Mouse (Mus musculus) midbrain, embryonic 16.5 days (tissue): ENCODE results near the gene Stx6. TPM values are rescaled to one million over a fixed set of nuclear protein-coding genes. Genes with fewer than 3 reads are reported as not detected.

Source experiments
- ATAC-seq: fragments of 200-750 bp; cut with Nextera tagmentation; 2 replicates; pipeline ENCODE4 v1.8.0; 2017; ENCODE audit warnings: moderate TSS enrichment
- H3K27ac ChIP-seq: fragments of 300-500 bp; sonication (generic); 2 replicates; pipeline ENCODE4 v1.5.1; 2014; ENCODE audit warnings: mild to moderate bottlenecking, low read length, mixed read lengths
- H3K27me3 ChIP-seq: fragments of 300-500 bp; sonication (generic); 2 replicates; pipeline ENCODE4 v1.6.1; 2014; ENCODE audit warnings: low read depth, low read length, mixed read lengths; ENCODE audit not compliant: control insufficient read depth, insufficient read depth
- H3K36me3 ChIP-seq: fragments of 300-500 bp; sonication (generic); 2 replicates; pipeline ENCODE4 v1.6.1; 2014; ENCODE audit warnings: mild to moderate bottlenecking, low read length, moderate library complexity, mixed read lengths; ENCODE audit not compliant: control insufficient read depth, insufficient read depth
- H3K4me1 ChIP-seq: fragments of 300-500 bp; sonication (generic); 2 replicates; pipeline ENCODE4 v1.6.1; 2014; ENCODE audit warnings: mild to moderate bottlenecking, low read length, mixed read lengths; ENCODE audit not compliant: control insufficient read depth, insufficient read depth
- H3K4me2 ChIP-seq: fragments of 300-500 bp; sonication (generic); 2 replicates; pipeline ENCODE4 v1.6.1; 2014; ENCODE audit warnings: mild to moderate bottlenecking, low read length, mixed read lengths
- H3K4me3 ChIP-seq: fragments of 300-500 bp; sonication (generic); 2 replicates; pipeline ENCODE4 v1.5.1; 2014; ENCODE audit warnings: low read depth, mild to moderate bottlenecking, low read length, moderate library complexity, mixed read lengths
- H3K9ac ChIP-seq: fragments of 300-500 bp; sonication (generic); 2 replicates; pipeline ENCODE4 v1.6.1; 2014; ENCODE audit warnings: low read depth, low read length, mixed read lengths
- H3K9me3 ChIP-seq: fragments of 300-500 bp; sonication (generic); replicated peaks from 2 replicates; pipeline ENCODE4 v1.6.1; 2014; ENCODE audit warnings: mild to moderate bottlenecking, low read length, mixed read lengths; ENCODE audit not compliant: control insufficient read depth, poor library complexity, severe bottlenecking
- WGBS: fragments of 180-500 bp; shearing (Covaris S2); extraction: QIAGEN DNeasy Blood & Tissue Kit; methylation state at CpG from one replicate; pipeline ENCODE4 v1.1.7; 2014; 5-methylcytosine and 5-hydroxymethylcytosine counted together
- polyA plus RNA-seq: library from polyadenylated mRNA; unstranded; fragments of >200 nt; fragmentation: Nextera tagmentation; extraction: Ambion mirVana; gene quantifications from 2 replicates; pipeline ENCODE4 v1.2.1, GENCODE M21; 2015

The Stx6 gene
- polyA plus RNA-seq, 1 experiment from 2014 or later: 94.0 TPM

- Histone ChIP-seq H3K9me3 (no peaks in the 10 kb centered on the region), H3K27me3 (no peaks in the 10 kb centered on the region), H3K4me1 (no peaks in the 10 kb centered on the region), H3K36me3 (peaks cover 21% of the 10 kb centered on the region), H3K4me3 (no peak overlapping the region), H3K4me2 (no peak overlapping the region), H3K27ac (no peak overlapping the region), H3K9ac (no peak overlapping the region)
- 89% methylated on average over 2 of the region's 2 CpGs for WGBS
- no peak for ATAC-seq
These were observed 19.8 kb downstream of the Stx6 start for GRCm38 (mm10) chr1:155178192-155178924.

- H3K27me3 ChIP-seq: no peaks in the 10 kb centered on the region
- H3K27ac ChIP-seq: no peak overlapping the region
- H3K4me2 ChIP-seq: no peak overlapping the region
- peaks cover 21% of the 10 kb centered on the region for H3K36me3 ChIP-seq
- H3K9ac ChIP-seq: no peak overlapping the region
- no peak for ATAC-seq
- 89% methylated on average over 3 of the region's 3 CpGs for WGBS
- no peaks in the 10 kb centered on the region for H3K4me1 ChIP-seq
- no peaks in the 10 kb centered on the region for H3K9me3 ChIP-seq
- H3K4me3 ChIP-seq: no peak overlapping the region
These were observed 25.7 kb downstream of the Stx6 start for GRCm38 (mm10) chr1:155184191-155184590.

- peaks cover 29% of the 10 kb centered on the region for H3K36me3 ChIP-seq
- H3K4me2 ChIP-seq: no peak overlapping the region
- no peaks in the 10 kb centered on the region for H3K9me3 ChIP-seq
- WGBS: 93% methylated on average over 4 of the region's 4 CpGs
- H3K27me3 ChIP-seq: no peaks in the 10 kb centered on the region
- ATAC-seq: no peak
- no peak overlapping the region for H3K4me3 ChIP-seq
- H3K27ac ChIP-seq: no peak overlapping the region
- no peaks in the 10 kb centered on the region for H3K4me1 ChIP-seq
- no peak overlapping the region for H3K9ac ChIP-seq
These were observed 30.1 kb downstream of the Stx6 start for GRCm38 (mm10) chr1:155188656-155189055.

DNA sequence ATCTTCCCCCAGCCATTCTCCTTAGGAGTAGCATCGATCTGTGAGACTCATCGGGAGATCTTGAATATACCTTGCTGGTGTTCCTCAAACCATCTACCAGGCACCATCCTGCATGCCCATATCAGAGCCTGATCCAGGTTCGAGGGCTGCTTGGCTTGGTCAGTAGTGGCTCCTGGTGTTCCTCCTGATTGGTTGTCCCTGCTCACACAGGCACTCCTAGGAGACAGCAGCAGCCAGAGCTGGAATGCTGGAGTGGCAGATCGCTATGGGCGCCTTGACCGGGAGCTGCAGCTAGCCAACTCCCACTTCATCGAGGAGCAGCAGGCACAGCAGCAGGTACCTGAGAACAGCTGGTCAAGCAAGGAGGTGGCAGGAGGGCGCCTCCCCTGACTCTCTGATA lies 32.7 kb downstream of the Stx6 start:
- Histone ChIP-seq H3K27ac (0 out of 2 replicates have a peak overlapping the region, but pooled peaks have one; percentile 22), H3K9me3 (no peaks in the 10 kb centered on the region), H3K4me3 (no peak overlapping the region), H3K9ac (no peak overlapping the region), H3K4me2 (no peak overlapping the region), H3K27me3 (no peaks in the 10 kb centered on the region), H3K4me1 (0 out of 2 replicates have a peak, but pooled peaks cover 2% of the 10 kb centered on the region), H3K36me3 (peaks cover 35% of the 10 kb centered on the region)
- no peak for ATAC-seq
- 80% methylated on average over 8 of the region's 8 CpGs for WGBS

GRCm38 (mm10) chr1:155191671-155192070 lies 33.2 kb downstream of the Stx6 start:
- Histone ChIP-seq H3K4me2 (no peak overlapping the region), H3K9me3 (no peaks in the 10 kb centered on the region), H3K9ac (no peak overlapping the region), H3K36me3 (peaks cover 32% of the 10 kb centered on the region), H3K4me3 (no peak overlapping the region), H3K27ac (no peak overlapping the region), H3K4me1 (0 out of 2 replicates have a peak, but pooled peaks cover 5% of the 10 kb centered on the region), H3K27me3 (no peaks in the 10 kb centered on the region)
- WGBS: 56% methylated on average over 2 of the region's 2 CpGs
- ATAC-seq: no peak

- peak; percentile 19; the same call in 1 of the 2 replicates for ATAC-seq
- H3K36me3 ChIP-seq: peaks cover 32% of the 10 kb centered on the region
- no peak overlapping the region for H3K9ac ChIP-seq
- 0 out of 2 replicates have a peak, but pooled peaks cover 5% of the 10 kb centered on the region for H3K4me1 ChIP-seq
- H3K9me3 ChIP-seq: no peaks in the 10 kb centered on the region
- no peak overlapping the region for H3K4me2 ChIP-seq
- 58% methylated on average over 15 of the region's 15 CpGs for WGBS
- H3K4me3 ChIP-seq: no peak overlapping the region
- no peaks in the 10 kb centered on the region for H3K27me3 ChIP-seq
- peak overlapping the region; percentile 39 for H3K27ac ChIP-seq
These were observed 34.4 kb downstream of the Stx6 start for GRCm38 (mm10) chr1:155192805-155193368.

DNA sequence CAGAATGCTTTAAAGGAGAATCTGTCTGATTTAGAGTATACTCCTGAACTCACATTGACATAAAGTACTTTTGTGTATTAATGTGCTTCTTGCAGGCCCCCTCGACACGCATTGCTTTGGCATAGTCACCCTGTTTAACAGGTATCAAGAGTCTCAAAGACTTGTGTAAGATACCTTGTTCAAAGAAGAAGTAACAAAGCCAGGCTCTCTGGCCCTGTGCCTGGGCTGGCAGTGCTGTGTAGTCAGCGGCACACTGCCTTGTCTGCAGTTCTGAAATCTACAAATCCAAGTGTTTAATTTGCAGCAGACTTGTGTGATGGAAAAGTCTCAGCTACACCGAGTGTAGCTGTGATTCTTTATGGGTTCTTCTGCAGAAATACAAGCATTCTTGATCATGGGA lies 38.2 kb downstream of the Stx6 start:
- Histone ChIP-seq H3K36me3 (peaks cover 11% of the 10 kb centered on the region; the same call in 1 of the 2 replicates), H3K4me1 (peaks cover 14% of the 10 kb centered on the region; the same call in 1 of the 2 replicates), H3K4me3 (no peak overlapping the region), H3K9ac (no peak overlapping the region), H3K27ac (no peak overlapping the region; the same call in 1 of the 2 replicates), H3K9me3 (no peaks in the 10 kb centered on the region), H3K27me3 (no peaks in the 10 kb centered on the region), H3K4me2 (no peak overlapping the region)
- no peak for ATAC-seq
- 75% methylated on average over 4 of the region's 4 CpGs for WGBS

DNA sequence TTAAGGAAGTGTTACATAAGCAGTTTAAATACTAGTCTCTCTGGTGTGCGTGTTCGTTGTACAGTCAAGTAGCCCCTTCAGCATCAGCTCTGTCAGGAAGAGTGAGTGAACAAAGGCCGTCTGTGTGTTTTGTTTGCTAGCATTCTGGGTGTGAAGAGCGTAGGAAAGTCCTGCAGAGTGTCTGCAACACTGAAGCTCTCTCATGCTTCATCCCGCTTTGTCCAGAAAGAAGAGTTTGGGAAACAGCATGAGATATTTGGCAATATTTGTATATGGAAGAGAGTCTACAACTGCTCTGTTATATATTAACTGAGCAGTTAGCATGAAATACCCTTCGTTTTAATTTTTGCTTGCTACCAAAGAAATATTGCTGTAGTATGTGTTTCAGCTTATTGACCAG lies 41.0 kb downstream of the Stx6 start:
- no peak for ATAC-seq
- Histone ChIP-seq H3K27ac (no peak overlapping the region), H3K36me3 (peaks cover under 1% of the 10 kb centered on the region; the same call in 1 of the 2 replicates), H3K4me1 (peaks cover 25% of the 10 kb centered on the region), H3K9ac (no peak overlapping the region), H3K27me3 (no peaks in the 10 kb centered on the region), H3K4me2 (no peak overlapping the region), H3K9me3 (no peaks in the 10 kb centered on the region), H3K4me3 (no peak overlapping the region)
- WGBS: 69% methylated on average over 6 of the region's 6 CpGs

DNA sequence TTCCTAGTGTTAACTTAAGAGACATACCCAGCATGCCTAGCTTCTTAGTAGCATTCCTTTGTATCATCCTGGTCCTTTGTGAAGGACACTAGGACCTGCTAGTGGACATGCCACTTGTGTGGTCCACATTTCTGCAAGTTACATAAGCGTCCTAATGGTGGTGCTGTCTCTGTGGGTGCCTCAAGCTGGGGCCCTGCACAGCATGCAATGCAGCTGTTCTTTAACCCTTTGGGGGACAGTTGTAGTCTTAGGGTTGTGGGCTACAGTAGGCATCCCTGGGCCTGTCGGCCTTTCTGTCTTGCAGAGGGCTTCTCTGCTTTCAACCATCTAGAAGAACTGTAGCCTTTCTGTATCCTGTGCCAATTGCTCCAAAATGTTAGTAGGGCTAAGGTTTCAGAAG lies 42.5 kb downstream of the Stx6 start:
- Histone ChIP-seq H3K4me1 (peaks cover 34% of the 10 kb centered on the region), H3K27me3 (no peaks in the 10 kb centered on the region), H3K27ac (peak overlapping the region; percentile 44), H3K9ac (no peak overlapping the region), H3K36me3 (no peaks in the 10 kb centered on the region), H3K4me2 (no peak overlapping the region), H3K4me3 (no peak overlapping the region), H3K9me3 (no peaks in the 10 kb centered on the region)
- ATAC-seq: no peak
- WGBS: 49% methylated on average over 2 of the region's 2 CpGs
